Mouse (Mus musculus) lung, postnatal 10 days (tissue): ENCODE measurements around the gene Sgca.

Experiments used
- DNase-seq: peaks from one replicate; pipeline ENCODE4 v3.0.0; 2021

Sgca gene

GRCm38 (mm10) chr11:94941776-94942175 lies 34.4 kb downstream of the Sgca start:
- DNase-seq, result no peak

- no peak for DNase-seq
Measured at GRCm38 (mm10) chr11:94941121-94941520, 35.0 kb downstream of the Sgca start.

GRCm38 (mm10) chr11:94939280-94939679 lies 36.8 kb downstream of the Sgca start:
- peak; percentile 88 for DNase-seq

GRCm38 (mm10) chr11:94938296-94938695 lies 37.8 kb downstream of the Sgca start:
- no peak for DNase-seq

- no peak for DNase-seq
Measured at GRCm38 (mm10) chr11:94937787-94938186, 38.3 kb downstream of the Sgca start.

- DNase-seq, result peak; percentile 66
Measured at GRCm38 (mm10) chr11:94937335-94937781, 38.8 kb downstream of the Sgca start.

GRCm38 (mm10) chr11:94936851-94937295 lies 39.3 kb downstream of the Sgca start:
- peak; percentile 95 for DNase-seq

GRCm38 (mm10) chr11:94936045-94936444 lies 40.1 kb downstream of the Sgca start, which contains the start of gene Col1a1:
Gene Col1a1 (plus strand): TSS chr11:94936224.
- DNase-seq, result peak; percentile 91

- DNase-seq, result peak; percentile 53
Measured at GRCm38 (mm10) chr11:94934526-94934925, 41.6 kb downstream of the Sgca start.

- peak; percentile 85 for DNase-seq
Measured at GRCm38 (mm10) chr11:94933584-94933983, 42.5 kb downstream of the Sgca start.

- DNase-seq, result no peak
Measured at GRCm38 (mm10) chr11:94930151-94930550, 46.0 kb downstream of the Sgca start.

GRCm38 (mm10) chr11:94929599-94929998 lies 46.5 kb downstream of the Sgca start:
- peak; percentile 50 for DNase-seq

- DNase-seq, result peak; percentile 97
Measured at GRCm38 (mm10) chr11:94928820-94929219, 47.3 kb downstream of the Sgca start.

GRCm38 (mm10) chr11:94927771-94928291 lies 48.3 kb downstream of the Sgca start:
- DNase-seq, result peak; percentile 42

- DNase-seq, result peak; percentile 58
Measured at GRCm38 (mm10) chr11:94926431-94926830, 49.7 kb downstream of the Sgca start.

- no peak for DNase-seq
Measured at GRCm38 (mm10) chr11:94924977-94925376, 51.1 kb downstream of the Sgca start.

GRCm38 (mm10) chr11:94920996-94921401 lies 55.1 kb downstream of the Sgca start:
- DNase-seq, result peak; percentile 64

- peak; percentile 36 for DNase-seq
Measured at GRCm38 (mm10) chr11:94917717-94918116, 58.4 kb downstream of the Sgca start.

- peak; percentile 79 for DNase-seq
Measured at GRCm38 (mm10) chr11:94916477-94916876, 59.6 kb downstream of the Sgca start.

- peak; percentile 87 for DNase-seq
Measured at GRCm38 (mm10) chr11:94915675-94916403, 60.3 kb downstream of the Sgca start.

- DNase-seq, result peak; percentile 69
Measured at GRCm38 (mm10) chr11:94913302-94914090, 62.6 kb downstream of the Sgca start.
